ENCODE assay signal across 18 mouse cellular contexts in the genomic region with DNA sequence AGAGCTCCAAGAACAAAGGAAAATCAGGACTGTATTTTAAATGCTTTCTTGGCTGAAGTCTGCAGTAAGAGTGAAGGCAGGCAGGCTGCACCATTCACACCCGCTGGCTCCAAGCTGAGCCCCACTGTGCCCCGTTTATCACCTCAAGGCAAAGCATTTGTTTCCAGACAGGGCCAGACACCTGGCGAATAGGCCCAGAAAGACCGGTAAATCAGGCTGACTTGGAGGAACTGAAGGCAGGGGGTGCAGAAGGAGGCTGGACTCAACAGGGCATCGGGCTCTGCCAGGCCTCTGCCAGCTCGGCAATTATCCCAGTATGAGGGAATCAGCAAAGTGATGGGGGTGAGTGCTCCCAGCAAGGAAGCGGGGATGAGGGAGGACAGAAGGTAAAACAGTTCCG. TPM values are rescaled to one million over a fixed set of nuclear protein-coding genes. Genes with fewer than 3 reads are reported as not detected.
A peak's percentile ranks its signal among the peaks of the same experiment; 100 is the strongest.
DNase-seq lines count a peak whose midpoint lies in the region; ATAC-seq and TF ChIP-seq lines count a peak whose summit lies in the region.
"Had no signal": no experiment of that assay in that cellular context is flagged by ENCODE, and none has a peak within 500 bp of the region (broad histone marks: within the 10 kb centered on the region; RNA-seq: fewer than 3 reads in every experiment).

No protein-coding gene starts in this region.

- no peaks in the 10 kb centered on the region for H3K36me3 ChIP-seq in midbrain, postnatal 0 days (ENCODE audit: insufficient read depth, low read length)
- no peaks in the 10 kb centered on the region for H3K36me3 ChIP-seq in midbrain, embryonic 14.5 days (ENCODE audit: control insufficient read depth, insufficient read depth, low read length)
- H3K36me3 ChIP-seq in limb, embryonic 15.5 days = no peaks in the 10 kb centered on the region
- H3K36me3 ChIP-seq: heart, embryonic 13.5 days; hindbrain, embryonic 12.5 days; liver, embryonic 15.5 days; midbrain, embryonic 12.5 days had no signal

- no peak overlapping the region for H3K4me3 ChIP-seq in midbrain, postnatal 0 days (ENCODE audit: low read depth, low read length)
- H3K4me3 ChIP-seq in midbrain, embryonic 14.5 days (replicated peaks; ENCODE audit: low read depth, low read length) = no peak overlapping the region
- no peak overlapping the region for H3K4me3 ChIP-seq in limb, embryonic 15.5 days
- H3K4me3 ChIP-seq: erythroblast, embryonic 14.5 days; heart, embryonic 13.5 days; hindbrain, embryonic 12.5 days; liver, embryonic 15.5 days; midbrain, embryonic 12.5 days had no signal

- TF ChIP-seq CTCF in midbrain, postnatal 0 days (IDR thresholded peaks at IDR 0.05) = no peak

- no peaks in the 10 kb centered on the region for H3K9me3 ChIP-seq in midbrain, postnatal 0 days (ENCODE audit: low read length)
- no peaks in the 10 kb centered on the region for H3K9me3 ChIP-seq in midbrain, embryonic 14.5 days (ENCODE audit: control insufficient read depth, low read length)
- no peaks in the 10 kb centered on the region for H3K9me3 ChIP-seq in limb, embryonic 15.5 days
- H3K9me3 ChIP-seq: heart, embryonic 13.5 days; hindbrain, embryonic 12.5 days; liver, embryonic 15.5 days; midbrain, embryonic 12.5 days had no signal

- no peak overlapping the region for H3K4me2 ChIP-seq in midbrain, postnatal 0 days (ENCODE audit: low read depth, low read length, poor library complexity, severe bottlenecking)
- H3K4me2 ChIP-seq in midbrain, embryonic 14.5 days (ENCODE audit: low read length) = no peak overlapping the region
- no peak overlapping the region for H3K4me2 ChIP-seq in limb, embryonic 15.5 days
- H3K4me2 ChIP-seq: heart, embryonic 13.5 days; hindbrain, embryonic 12.5 days; liver, embryonic 15.5 days; midbrain, embryonic 12.5 days had no signal

- peak; percentile 44 for DNase-seq in midbrain, postnatal 0 days (ENCODE audit: low spot score)
- DNase-seq in midbrain, embryonic 14.5 days = no peak
- peak; percentile 47 for DNase-seq in cerebellum, adult 11 months
- peak; percentile 69 for DNase-seq in cerebellum, adult 9-10 months
- DNase-seq in frontal cortex, postnatal 14 days (ENCODE audit: low spot score in 2 of 2) = no peak
- DNase-seq in frontal cortex, postnatal 25 days (ENCODE audit: low spot score in 2 of 2) = no peak
- DNase-seq: gastrocnemius, postnatal 14 days; kidney, postnatal 10 days; layer of hippocampus, adult 9-11 months; spleen, adult 18-20 months had no signal

- no peak for ATAC-seq in midbrain, postnatal 0 days (ENCODE audit: low FRiP score)
- no peak for ATAC-seq in midbrain, embryonic 14.5 days (ENCODE audit: low FRiP score, low TSS enrichment)
- ATAC-seq in limb, embryonic 15.5 days (ENCODE audit: insufficient number of reproducible peaks, low FRiP score, low TSS enrichment, low read depth) = no peak
- no peak for ATAC-seq in megakaryocyte progenitor cell, adult 5-6 weeks (replicated peaks; ENCODE audit: poor library complexity)
- ATAC-seq: intestine, embryonic 16.5 days had no signal

- H3K27ac ChIP-seq in midbrain, postnatal 0 days (ENCODE audit: low read depth, low read length) = no peak overlapping the region
- H3K27ac ChIP-seq in midbrain, embryonic 14.5 days (replicated peaks; ENCODE audit: low read depth, low read length) = no peak overlapping the region
- peak overlapping the region; percentile 30; the same call in 1 of the 2 replicates for H3K27ac ChIP-seq in limb, embryonic 15.5 days
- H3K27ac ChIP-seq: heart, embryonic 13.5 days; hindbrain, embryonic 12.5 days; liver, embryonic 15.5 days; midbrain, embryonic 12.5 days had no signal

- H3K27me3 ChIP-seq in midbrain, postnatal 0 days (ENCODE audit: insufficient read depth, low read length) = no peaks in the 10 kb centered on the region
- no peaks in the 10 kb centered on the region for H3K27me3 ChIP-seq in midbrain, embryonic 14.5 days (ENCODE audit: control insufficient read depth, insufficient read depth, low read length)
- no peaks in the 10 kb centered on the region; the same call in none of the 2 replicates for H3K27me3 ChIP-seq in limb, embryonic 15.5 days
- H3K27me3 ChIP-seq: midbrain, embryonic 12.5 days had no signal

- no peak overlapping the region for H3K9ac ChIP-seq in midbrain, postnatal 0 days (replicated peaks; ENCODE audit: low read length, poor library complexity, severe bottlenecking)
- no peak overlapping the region for H3K9ac ChIP-seq in midbrain, embryonic 14.5 days (replicated peaks; ENCODE audit: low read length)
- no peak overlapping the region for H3K9ac ChIP-seq in limb, embryonic 15.5 days
- H3K9ac ChIP-seq: heart, embryonic 13.5 days; hindbrain, embryonic 12.5 days; liver, embryonic 15.5 days; midbrain, embryonic 12.5 days had no signal

- WGBS in midbrain, postnatal 0 days = 33% methylated on average over 8 of the region's 8 CpGs
- WGBS in midbrain, embryonic 14.5 days = 42% methylated on average over 8 of the region's 8 CpGs
- WGBS in limb, embryonic 15.5 days = 19% methylated on average over 8 of the region's 8 CpGs

- no peaks in the 10 kb centered on the region for H3K4me1 ChIP-seq in midbrain, postnatal 0 days (ENCODE audit: insufficient read depth, low read length)
- H3K4me1 ChIP-seq in midbrain, embryonic 14.5 days (ENCODE audit: control insufficient read depth, insufficient read depth, low read length) = 0 out of 2 replicates have a peak, but pooled peaks cover 5% of the 10 kb centered on the region
- H3K4me1 ChIP-seq in limb, embryonic 15.5 days = peaks cover 43% of the 10 kb centered on the region
- H3K4me1 ChIP-seq: liver, embryonic 15.5 days; midbrain, embryonic 12.5 days had no signal

RNA-seq across cellular contexts. Expression of a gene that starts 19.8 kb away (rescaled TPM):
- 16.2 and 16.3 TPM in 2 replicates for total RNA-seq in midbrain, postnatal 0 days (2014; rRNA removed)
- 38.4 and 43.4 TPM in 2 replicates for polyA plus RNA-seq in midbrain, postnatal 0 days (2015; fragmentation: Nextera tagmentation; extraction: Ambion mirVana)
- polyA plus RNA-seq in midbrain, embryonic 14.5 days (2014; fragmentation: Nextera tagmentation; extraction: Ambion mirVana) = 45.4 and 46.6 TPM in 2 replicates
- polyA plus RNA-seq in limb, embryonic 15.5 days (2015; fragmentation: Nextera tagmentation; extraction: Ambion mirVana) = 48.8 and 52.7 TPM in 2 replicates
- total RNA-seq in megakaryocyte progenitor cell, adult 5-6 weeks (2015) = 41.3 and 43.7 TPM in 2 replicates
- total RNA-seq in megakaryocyte progenitor cell, adult 5-6 weeks (2017) = 34.4 and 35.2 TPM in 2 replicates

RNA-seq across cellular contexts. Expression of a gene that starts 39.1 kb away (rescaled TPM):
- 26.9 and 27.3 TPM in 2 replicates for total RNA-seq in midbrain, postnatal 0 days (2014; rRNA removed)
- polyA plus RNA-seq in midbrain, postnatal 0 days (2015; fragmentation: Nextera tagmentation; extraction: Ambion mirVana) = 3.1 and 3.5 TPM in 2 replicates
- 7.0 and 7.1 TPM in 2 replicates for polyA plus RNA-seq in midbrain, embryonic 14.5 days (2014; fragmentation: Nextera tagmentation; extraction: Ambion mirVana)
- 2.1 TPM in 2 replicates for polyA plus RNA-seq in limb, embryonic 15.5 days (2015; fragmentation: Nextera tagmentation; extraction: Ambion mirVana)
- total RNA-seq in megakaryocyte progenitor cell, adult 5-6 weeks (2015) = 10.8 and 12.2 TPM in 2 replicates
- total RNA-seq in megakaryocyte progenitor cell, adult 5-6 weeks (2017) = 20.6 and 21.5 TPM in 2 replicates

RNA-seq across cellular contexts. Expression of a gene that starts 39.4 kb away (rescaled TPM):
- 2.1 and 3.2 TPM in 2 replicates for total RNA-seq in midbrain, postnatal 0 days (2014; rRNA removed)
- 1.7 and 2.3 TPM in 2 replicates for polyA plus RNA-seq in midbrain, postnatal 0 days (2015; fragmentation: Nextera tagmentation; extraction: Ambion mirVana)
- 3.0 and 3.1 TPM in 2 replicates for polyA plus RNA-seq in midbrain, embryonic 14.5 days (2014; fragmentation: Nextera tagmentation; extraction: Ambion mirVana)
- 0.10 and 0.14 TPM in 2 replicates for polyA plus RNA-seq in limb, embryonic 15.5 days (2015; fragmentation: Nextera tagmentation; extraction: Ambion mirVana)
- total RNA-seq in megakaryocyte progenitor cell, adult 5-6 weeks (2015) = 0.02 and 0.05 TPM in 2 replicates
- total RNA-seq in megakaryocyte progenitor cell, adult 5-6 weeks (2017) = 0.25 TPM in 1 of 2 replicates, not detected in the other

RNA-seq across cellular contexts. Expression of a gene that starts 47.1 kb away (rescaled TPM):
- 49.2 and 50.3 TPM in 2 replicates for total RNA-seq in midbrain, postnatal 0 days (2014; rRNA removed)
- 14.1 and 16.1 TPM in 2 replicates for polyA plus RNA-seq in midbrain, postnatal 0 days (2015; fragmentation: Nextera tagmentation; extraction: Ambion mirVana)
- polyA plus RNA-seq in midbrain, embryonic 14.5 days (2014; fragmentation: Nextera tagmentation; extraction: Ambion mirVana) = 14.5 and 15.1 TPM in 2 replicates
- 25.4 and 26.6 TPM in 2 replicates for polyA plus RNA-seq in limb, embryonic 15.5 days (2015; fragmentation: Nextera tagmentation; extraction: Ambion mirVana)
- not detected in 2 replicates for total RNA-seq in megakaryocyte progenitor cell, adult 5-6 weeks (2015)
- not detected in 2 replicates for total RNA-seq in megakaryocyte progenitor cell, adult 5-6 weeks (2017)
- polyA plus RNA-seq: erythroblast, embryonic 14.5 days had no signal

Comparison
In these comparisons a context has a peak if more than half of its experiments do, and no peak if none do; other contexts are left out.
1. DNase-seq: peak in midbrain, postnatal 0 days (single experiment), cerebellum, adult 11 months (single experiment) and cerebellum, adult 9-10 months (single experiment); none in midbrain, embryonic 14.5 days (single experiment), frontal cortex, postnatal 14 days (0 of 2) and frontal cortex, postnatal 25 days (0 of 2).